Comparison of ENCODE assay signal across 25 mouse cellular contexts in genomic region chr7:119037581-119037980, GRCm38 (mm10). TPM values are rescaled to one million over a fixed set of nuclear protein-coding genes. Genes with fewer than 3 reads are reported as not detected.
"Had no signal": no experiment of that assay in that cellular context is flagged by ENCODE, and none has a peak within 500 bp of the region (broad histone marks: within the 10 kb centered on the region; RNA-seq: fewer than 3 reads in every experiment).

No protein-coding gene starts in this region.

- H3K27ac ChIP-seq: embryonic facial prominence, embryonic 10.5 days; embryonic facial prominence, embryonic 12.5 days; embryonic facial prominence, embryonic 13.5 days; embryonic facial prominence, embryonic 15.5 days; forebrain, embryonic 10.5 days; forebrain, embryonic 12.5 days; forebrain, embryonic 13.5 days; forebrain, embryonic 15.5 days; gastrocnemius, adult 2 months; heart, embryonic 10.5 days had no signal

- H3K4me1 ChIP-seq: embryonic facial prominence, embryonic 12.5 days; embryonic facial prominence, embryonic 15.5 days; forebrain, embryonic 13.5 days; forebrain, embryonic 15.5 days; heart, embryonic 10.5 days had no signal

- H3K36me3 ChIP-seq: embryonic facial prominence, embryonic 10.5 days; embryonic facial prominence, embryonic 12.5 days; embryonic facial prominence, embryonic 13.5 days; embryonic facial prominence, embryonic 15.5 days; forebrain, embryonic 10.5 days; forebrain, embryonic 12.5 days; forebrain, embryonic 15.5 days; heart, embryonic 10.5 days had no signal

- H3K4me3 ChIP-seq: embryonic facial prominence, embryonic 10.5 days; embryonic facial prominence, embryonic 12.5 days; embryonic facial prominence, embryonic 13.5 days; embryonic facial prominence, embryonic 15.5 days; erythroblast, embryonic 14.5 days; forebrain, embryonic 10.5 days; forebrain, embryonic 12.5 days; forebrain, embryonic 13.5 days; forebrain, embryonic 15.5 days; gastrocnemius, adult 2 months; heart, embryonic 10.5 days had no signal

- H3K9ac ChIP-seq: embryonic facial prominence, embryonic 12.5 days; embryonic facial prominence, embryonic 13.5 days; embryonic facial prominence, embryonic 15.5 days; forebrain, embryonic 12.5 days; forebrain, embryonic 13.5 days; forebrain, embryonic 15.5 days; forebrain, postnatal 0 days had no signal

- H3K27me3 ChIP-seq: embryonic facial prominence, embryonic 12.5 days; embryonic facial prominence, embryonic 13.5 days; embryonic facial prominence, embryonic 15.5 days; forebrain, embryonic 12.5 days; forebrain, embryonic 13.5 days; forebrain, embryonic 15.5 days had no signal

- DNase-seq: cerebellum, adult 9-11 months; cerebellum, postnatal 10 days; cerebellum, postnatal 14 days; cerebellum, postnatal 25 days; cerebellum, postnatal 36 days; embryo, embryonic 11 days; forebrain, postnatal 0 days; gastrocnemius, adult 2 months; gastrocnemius, postnatal 10 days; gastrocnemius, postnatal 14 days; gastrocnemius, postnatal 25 days; gastrocnemius, postnatal 36 days; heart, adult 11 months; heart, adult 18-20 months had no signal

RNA-seq across cellular contexts. Expression of gene Gprc5b, which starts 42.6 kb away (rescaled TPM):
- total RNA-seq: granulocyte monocyte progenitor cell, adult 5-6 weeks had no signal
